Mouse (Mus musculus) liver, embryonic 14.5 days (tissue): ENCODE results near the gene Lin37. TPM values are rescaled to one million over a fixed set of nuclear protein-coding genes. Genes with fewer than 3 reads are reported as not detected.
A peak's percentile ranks its signal among the peaks of the same experiment; 100 is the strongest.

Source experiments
- ATAC-seq: fragments of 200-750 bp; cut with Nextera tagmentation; 2 replicates; pipeline ENCODE4 v1.8.0; 2017; ENCODE audit warnings: moderate number of reproducible peaks, mild to moderate bottlenecking, moderate library complexity; ENCODE audit not compliant: insufficient read depth
- DNase-seq, 3 experiments: peaks; one replicate each; pipeline ENCODE4 v3.0.0-alpha.2; 2012 to 2013; ENCODE audit warnings: low read depth in 3 of 3, low spot score in 3 of 3
- H3K27ac ChIP-seq: fragments of 300-500 bp; sonication (generic); 2 replicates; pipeline ENCODE4 v1.5.1; 2014; ENCODE audit warnings: moderate library complexity, mild to moderate bottlenecking, control low read depth, inconsistent platforms
- H3K27me3 ChIP-seq: fragments of 300-500 bp; sonication (generic); 2 replicates; pipeline ENCODE4 v1.6.1; 2014; ENCODE audit warnings: mild to moderate bottlenecking, low read length, moderate library complexity; ENCODE audit not compliant: control insufficient read depth, insufficient read depth
- H3K36me3 ChIP-seq: fragments of 300-500 bp; sonication (generic); replicated peaks from 2 replicates; pipeline ENCODE4 v1.6.1; 2014; ENCODE audit warnings: low read depth; ENCODE audit not compliant: control insufficient read depth, insufficient read depth
- H3K4me1 ChIP-seq, 2 experiments: fragments of 200-500 bp in 1 of 2; fragments of 300-500 bp in 1 of 2; sonication (generic) in 1 of 2; replicated peaks; 2 replicates each; pipeline ENCODE4 v1.6.1; 2012 to 2014; ENCODE audit warnings: antibody characterized with exemption in 1 of 2, inconsistent platforms in 1 of 2, low read length in 1 of 2; ENCODE audit not compliant: control insufficient read depth in 2 of 2, insufficient read depth in 2 of 2
- H3K4me2 ChIP-seq: fragments of 300-500 bp; sonication (generic); 2 replicates; pipeline ENCODE4 v1.6.1; 2014; ENCODE audit warnings: low read depth, mild to moderate bottlenecking, control low read depth, moderate library complexity
- H3K4me3 ChIP-seq, 2 experiments: fragments of 200-500 bp in 1 of 2; fragments of 300-500 bp in 1 of 2; sonication (generic) in 1 of 2; 2 replicates each; pipeline ENCODE4 v1.5.1; 2012 to 2014; ENCODE audit warnings: low read depth in 2 of 2, low read length in 2 of 2, mild to moderate bottlenecking in 2 of 2, control low read depth in 1 of 2, inconsistent platforms in 1 of 2, moderate library complexity in 1 of 2; ENCODE audit not compliant: insufficient read depth in 1 of 2
- H3K9ac ChIP-seq: fragments of 300-500 bp; sonication (generic); replicated peaks from 2 replicates; pipeline ENCODE4 v1.6.1; 2014; ENCODE audit warnings: mild to moderate bottlenecking, control low read depth, moderate library complexity
- H3K9me3 ChIP-seq: fragments of 300-500 bp; sonication (generic); 2 replicates; pipeline ENCODE4 v1.6.1; 2016; ENCODE audit warnings: low read length, mixed read lengths; ENCODE audit not compliant: control insufficient read depth
- CTCF ChIP-seq: IDR thresholded peaks from 2 replicates; pipeline ENCODE4 v1.5.1; 2016; ENCODE audit warnings: antibody characterized with exemption, low read depth, control low read depth
- EP300 ChIP-seq: IDR thresholded peaks from 2 replicates; pipeline ENCODE4 v1.6.1; 2016; ENCODE audit warnings: antibody characterized with exemption, low read depth
- WGBS: fragments of 180-500 bp; shearing (Covaris S2); extraction: QIAGEN DNeasy Blood & Tissue Kit; methylation state at CpG from one replicate; pipeline ENCODE4 v1.1.7; 2014; ENCODE audit not compliant: insufficient replicate concordance; 5-methylcytosine and 5-hydroxymethylcytosine counted together
- polyA plus RNA-seq, 2 experiments: library from polyadenylated mRNA; depleted of rRNA in 1 of 2; stranded (reverse) in 1 of 2; unstranded in 1 of 2; fragments of >200 nt; fragmentation: Nextera tagmentation in 1 of 2; extraction: Ambion mirVana in 1 of 2; gene quantifications; 2 replicates each; pipeline versions ENCODE4 v1.2.1 to v1.2.3; 2012 to 2014

Gene Lin37
- polyA plus RNA-seq (2012; rRNA removed), result 15.3 and 17.6 TPM in 2 replicates
- polyA plus RNA-seq (2014; fragmentation: Nextera tagmentation; extraction: Ambion mirVana), result 21.2 and 22.0 TPM in 2 replicates

GRCm38 (mm10) chr7:30559443-30559954 is at the start of gene Lin37:
Gene Lin37, minus strand, starts transcription at chr7:30559838.
- ATAC-seq, result peak; percentile 77
- H3K9ac ChIP-seq, result peak within 1 kb of the TSS; percentile 77
- H3K27me3 ChIP-seq, result no peaks in the 10 kb centered on the region
- H3K9me3 ChIP-seq, result no peaks in the 10 kb centered on the region
- peaks cover 12 to 17% of the 10 kb centered on the region in 2 experiments for H3K4me1 ChIP-seq
- peak within 1 kb of the TSS; percentile 78 for H3K27ac ChIP-seq
- DNase-seq, result peak; percentile 92 to 93 (median 93)
- no peak for TF ChIP-seq CTCF
- TF ChIP-seq EP300, result no peak
- peak within 1 kb of the TSS; percentile 83 to 90 for H3K4me3 ChIP-seq
- peaks cover 19% of the 10 kb centered on the region for H3K36me3 ChIP-seq
- peak within 1 kb of the TSS; percentile 92 for H3K4me2 ChIP-seq
- under 1% methylated on average over 20 of the region's 20 CpGs for WGBS

- TF ChIP-seq CTCF (no peak), EP300 (no peak)
- H3K9me3 ChIP-seq, result no peaks in the 10 kb centered on the region
- no peaks in the 10 kb centered on the region for H3K27me3 ChIP-seq
- ATAC-seq, result no peak
- H3K9ac ChIP-seq, result no peak overlapping the region
- no peak overlapping the region for H3K4me3 ChIP-seq
- WGBS, result 53% methylated on average over 16 of the region's 16 CpGs
- H3K27ac ChIP-seq, result no peak overlapping the region
- DNase-seq, result no peak
- H3K4me2 ChIP-seq, result no peak overlapping the region
- H3K36me3 ChIP-seq, result no peaks in the 10 kb centered on the region
- H3K4me1 ChIP-seq, result no peaks in the 10 kb centered on the region
Measured at GRCm38 (mm10) chr7:30608476-30608875, 48.8 kb upstream of the Lin37 start.

GRCm38 (mm10) chr7:30607706-30608309 is 48.2 kb upstream of the Lin37 start:
- ATAC-seq (no peak), DNase-seq (no peak)
- peak; percentile 86 for TF ChIP-seq CTCF
- no peak for TF ChIP-seq EP300
- H3K27me3 ChIP-seq, result no peaks in the 10 kb centered on the region
- H3K36me3 ChIP-seq, result no peaks in the 10 kb centered on the region
- H3K4me1 ChIP-seq, result no peaks in the 10 kb centered on the region
- H3K9me3 ChIP-seq, result no peaks in the 10 kb centered on the region
- no peak overlapping the region for H3K27ac ChIP-seq
- 9% methylated on average over 8 of the region's 8 CpGs for WGBS
- no peak overlapping the region for H3K4me3 ChIP-seq
- no peak overlapping the region for H3K9ac ChIP-seq
- H3K4me2 ChIP-seq, result no peak overlapping the region

GRCm38 (mm10) chr7:30604944-30605343 is 45.3 kb upstream of the Lin37 start:
- ATAC-seq (no peak), DNase-seq (no peak)
- Histone ChIP-seq H3K4me2 (no peak overlapping the region), H3K9ac (no peak overlapping the region), H3K36me3 (no peaks in the 10 kb centered on the region), H3K27me3 (no peaks in the 10 kb centered on the region), H3K27ac (no peak overlapping the region), H3K9me3 (no peaks in the 10 kb centered on the region), H3K4me3 (no peak overlapping the region), H3K4me1 (no peaks in the 10 kb centered on the region; a peak in 2 of 4 replicates)
- 70% methylated on average over 8 of the region's 8 CpGs for WGBS
- TF ChIP-seq EP300 (no peak), CTCF (no peak)

- WGBS, result 46% methylated on average over 8 of the region's 8 CpGs
- H3K27ac ChIP-seq, result no peak overlapping the region
- no peak overlapping the region for H3K9ac ChIP-seq
- H3K4me2 ChIP-seq, result no peak overlapping the region
- no peak overlapping the region for H3K4me3 ChIP-seq
- H3K9me3 ChIP-seq, result no peaks in the 10 kb centered on the region
- no peaks in the 10 kb centered on the region for H3K36me3 ChIP-seq
- no peaks in the 10 kb centered on the region; a peak in 2 of 4 replicates for H3K4me1 ChIP-seq
- ATAC-seq (no peak), DNase-seq (no peak)
- H3K27me3 ChIP-seq, result no peaks in the 10 kb centered on the region
- no peak for TF ChIP-seq CTCF
- no peak for TF ChIP-seq EP300
Measured at GRCm38 (mm10) chr7:30604424-30604823, 44.8 kb upstream of the Lin37 start.
